ENCODE assay signal across 1 mouse cellular context in genomic region chr4:147904313-147905089, GRCm38 (mm10).
TF ChIP-seq lines count a peak whose summit lies in the region.

TSS of gene Mfn2 (minus strand) at chr4:147904704.

TF ChIP-seq in CH12.LX, 34 proteins besides CTCF, POLR2A, EP300 and RAD21 (continued from another document):
- no peak for TF ChIP-seq RCOR1 (conservative IDR thresholded peaks at IDR 0.05; ENCODE audit: low read depth, low read length)
- TF ChIP-seq GABPA (IDR thresholded peaks at IDR 0.05; ENCODE audit: insufficient replicate concordance, low read depth, low read length) = peak; percentile 55; the same call in 1 of the 2 replicates
- TF ChIP-seq CHD2 (IDR thresholded peaks at IDR 0.05; ENCODE audit: low read length) = peak; percentile 68; the same call in 1 of the 2 replicates
- peak; percentile 60 for TF ChIP-seq IRF4 (IDR thresholded peaks at IDR 0.05; ENCODE audit: low read depth, low read length)
- no peak for TF ChIP-seq ZC3H11A (IDR thresholded peaks at IDR 0.05; ENCODE audit: low read depth, low read length)
- TF ChIP-seq PAX5 (IDR thresholded peaks at IDR 0.05; ENCODE audit: low read length) = no peak
- TF ChIP-seq MAZ (IDR thresholded peaks at IDR 0.05; ENCODE audit: low read depth, low read length) = peak; percentile 99
- no peak for TF ChIP-seq USF2 (conservative IDR thresholded peaks at IDR 0.05; ENCODE audit: low read depth, low read length)
- TF ChIP-seq MYC (IDR thresholded peaks at IDR 0.05; ENCODE audit: low read depth, low read length) = no peak
- no peak for TF ChIP-seq MAFK (IDR thresholded peaks at IDR 0.05; ENCODE audit: insufficient replicate concordance, low read length)
- TF ChIP-seq HCFC1 (IDR thresholded peaks at IDR 0.05; ENCODE audit: low read depth, low read length) = peak; percentile 96
